Comparison of ENCODE assay signal across 8 mouse cellular contexts in the genomic region with DNA sequence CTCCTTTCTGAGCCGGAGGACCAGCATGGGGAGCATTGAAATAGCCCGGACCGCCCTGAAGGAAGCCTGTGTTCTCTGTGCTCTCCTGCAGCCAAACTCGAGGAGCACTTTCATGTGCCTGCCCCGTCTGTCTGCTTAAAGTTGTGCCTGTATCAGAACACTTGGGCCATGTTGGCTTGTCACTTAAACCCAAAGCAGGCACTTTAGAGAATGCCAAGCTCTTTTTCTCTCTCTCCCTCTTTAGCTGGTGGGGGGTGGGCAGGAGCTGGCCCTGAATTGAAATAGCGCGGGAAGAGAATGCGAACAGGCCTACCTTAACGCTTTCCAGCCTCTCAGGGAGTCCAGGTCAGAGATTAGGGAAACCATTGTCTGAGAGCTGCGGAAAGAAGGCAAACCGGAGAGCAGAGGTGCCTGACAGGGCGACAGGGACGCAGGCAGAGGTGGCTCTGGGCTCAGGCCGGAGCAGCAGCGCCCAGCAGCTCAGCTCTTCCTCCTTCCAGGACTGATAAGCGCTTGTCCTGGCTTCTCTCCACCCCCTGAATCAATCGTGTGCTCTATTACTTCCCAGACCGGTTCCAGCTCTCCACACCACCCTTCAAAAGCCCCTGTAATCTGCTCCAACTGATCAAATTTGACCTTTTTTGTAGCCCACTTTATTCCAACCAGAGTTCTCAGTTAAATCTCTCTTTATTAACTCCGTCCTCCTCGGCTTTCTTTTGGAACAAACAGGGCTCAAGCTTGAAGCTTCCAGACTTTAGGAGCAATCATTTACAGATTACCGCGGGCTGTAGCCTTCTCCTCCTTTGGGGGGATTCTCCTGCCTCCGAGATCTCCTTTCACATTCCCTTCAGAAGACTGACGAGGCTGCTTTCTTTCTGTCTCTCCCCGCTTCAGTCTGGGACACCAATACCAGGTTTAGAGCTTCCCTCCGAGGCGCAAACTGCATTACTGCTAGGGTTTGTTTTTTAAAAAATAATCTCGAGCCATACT.
DNase-seq lines count a peak whose midpoint lies in the region; ATAC-seq and TF ChIP-seq lines count a peak whose summit lies in the region.

No protein-coding gene starts in this region.

- peak overlapping the region; percentile 36 for H3K4me3 ChIP-seq in intestine, postnatal 0 days (ENCODE audit: low read depth, low read length)
- H3K4me3 ChIP-seq in testis, adult 2 months (ENCODE audit: control insufficient read depth, low read depth, low read length), result peak overlapping the region; percentile 82

- H3K9me3 ChIP-seq in intestine, postnatal 0 days (ENCODE audit: control insufficient read depth), result 0 out of 2 replicates have a peak, but pooled peaks cover 3% of the 10 kb centered on the region

- no peaks in the 10 kb centered on the region for H3K27me3 ChIP-seq in intestine, postnatal 0 days (replicated peaks; ENCODE audit: control insufficient read depth, insufficient read depth, low read length)
- no peaks in the 10 kb centered on the region for H3K27me3 ChIP-seq in testis, adult 2 months (ENCODE audit: control insufficient read depth, insufficient read depth, low read length)

- H3K27ac ChIP-seq in intestine, postnatal 0 days (ENCODE audit: low read depth, low read length), result peak overlapping the region; percentile 35; the same call in 1 of the 2 replicates
- H3K27ac ChIP-seq in testis, adult 2 months (ENCODE audit: control insufficient read depth, insufficient read depth, low read depth, low read length), result peak overlapping the region; percentile 80

- TF ChIP-seq CTCF in intestine, postnatal 0 days (IDR thresholded peaks at IDR 0.05; ENCODE audit: low read depth), result no peak
- no peak for TF ChIP-seq CTCF in testis, adult 2 months (IDR thresholded peaks at IDR 0.05; ENCODE audit: control insufficient read depth, insufficient read depth, insufficient replicate concordance, low read depth, low read length)

- no peaks in the 10 kb centered on the region for H3K36me3 ChIP-seq in intestine, postnatal 0 days (ENCODE audit: control insufficient read depth, insufficient read depth)
- H3K36me3 ChIP-seq in testis, adult 2 months (ENCODE audit: control insufficient read depth, insufficient read depth, low read length), result no peaks in the 10 kb centered on the region

- peak overlapping the region; percentile 76 for H3K4me2 ChIP-seq in intestine, postnatal 0 days (replicated peaks; ENCODE audit: low read depth)

- WGBS in intestine, postnatal 0 days, result 16% methylated on average over 28 of the region's 28 CpGs

- peak overlapping the region; percentile 47 for H3K9ac ChIP-seq in intestine, postnatal 0 days (ENCODE audit: low read depth, low read length)

- peak; percentile 36; the same call in 1 of the 2 replicates for ATAC-seq in intestine, postnatal 0 days

- no peaks in the 10 kb centered on the region for H3K4me1 ChIP-seq in intestine, postnatal 0 days (replicated peaks; ENCODE audit: control insufficient read depth, insufficient read depth, low read length)
- peaks cover 4% of the 10 kb centered on the region for H3K4me1 ChIP-seq in testis, adult 2 months (ENCODE audit: control insufficient read depth, insufficient read depth, low read length)

- peak; percentile 44; the same call in 1 of the 2 replicates for TF ChIP-seq POLR2A in testis, adult 2 months (IDR thresholded peaks at IDR 0.05; ENCODE audit: control insufficient read depth, low read depth, low read length)

- peak; percentile 44 to 46 for DNase-seq in layer of hippocampus, postnatal 10 days (ENCODE audit: low spot score in 2 of 2)
- no peak for DNase-seq in layer of hippocampus, adult 9-11 months
- DNase-seq in cerebellum, postnatal 36 days, result peak; percentile 39 to 51
- peak; percentile 77 to 81 for DNase-seq in heart, adult 18-20 months
- DNase-seq in lung, postnatal 4 days, result peak; percentile 44 to 64
- no peak for DNase-seq in frontal cortex, postnatal 36 days (ENCODE audit: low spot score in 2 of 2)

Comparison
In these comparisons a context has a peak if more than half of its experiments do, and no peak if none do; other contexts are left out.
1. DNase-seq: peak in layer of hippocampus, postnatal 10 days (2 of 2), cerebellum, postnatal 36 days (2 of 2), heart, adult 18-20 months (2 of 2) and lung, postnatal 4 days (2 of 2); none in layer of hippocampus, adult 9-11 months (single experiment) and frontal cortex, postnatal 36 days (0 of 2).